Mouse (Mus musculus): Measurements from ENCODE around the gene Lrrc55.

DNA sequence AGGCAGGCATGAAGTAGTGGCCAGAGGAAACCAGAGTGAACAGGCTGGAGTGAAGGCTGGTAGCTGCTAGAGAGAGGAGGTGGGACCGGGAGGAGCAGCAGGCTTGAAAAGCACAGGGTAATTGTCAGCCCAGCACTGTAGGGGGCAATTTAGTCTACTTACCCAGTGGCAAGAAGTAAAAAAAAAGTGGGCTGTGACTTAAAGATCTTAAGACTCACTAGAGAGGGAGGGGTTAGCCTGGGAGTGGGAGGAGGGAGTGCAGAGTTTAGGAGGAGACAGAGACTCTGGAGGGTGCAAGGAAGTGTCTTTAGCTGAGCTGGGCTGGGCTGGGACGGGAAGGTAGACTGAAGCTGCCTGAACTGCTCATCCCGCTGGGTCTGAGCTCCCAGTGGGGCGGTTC lies 60.9 kb downstream of the Lrrc55 start, which contains the start of gene Aplnr:
- TF ChIP-seq CTCF (IDR thresholded peaks at IDR 0.05; ENCODE audit: extremely low read depth, insufficient read length, insufficient replicate concordance, low read depth, low read length) (no peak), POLR2A (IDR thresholded peaks at IDR 0.05; ENCODE audit: low read depth, low read length) (no peak)

All from small intestine, adult 2 months (tissue).